Mouse (Mus musculus) limb, embryonic 13.5 days (tissue): ENCODE results near the gene Ndufa12. TPM values are rescaled to one million over a fixed set of nuclear protein-coding genes. Genes with fewer than 3 reads are reported as not detected.

Source experiments
- ATAC-seq: fragments of 200-750 bp; cut with Nextera tagmentation; 2 replicates; pipeline ENCODE4 v1.8.0; 2017; ENCODE audit warnings: low read depth, moderate number of reproducible peaks, moderate TSS enrichment; ENCODE audit not compliant: low FRiP score
- H3K27ac ChIP-seq: fragments of 300-500 bp; sonication (generic); 2 replicates; pipeline ENCODE4 v1.5.1; 2015; ENCODE audit warnings: inconsistent platforms, mild to moderate bottlenecking, moderate library complexity
- H3K27me3 ChIP-seq: fragments of 300-500 bp; sonication (generic); 2 replicates; pipeline ENCODE4 v1.6.1; 2015; ENCODE audit warnings: mild to moderate bottlenecking, inconsistent platforms
- H3K36me3 ChIP-seq: fragments of 300-500 bp; sonication (generic); 2 replicates; pipeline ENCODE4 v1.6.1; 2015; ENCODE audit warnings: inconsistent platforms, mild to moderate bottlenecking, moderate library complexity
- H3K4me1 ChIP-seq: fragments of 300-500 bp; sonication (generic); 2 replicates; pipeline ENCODE4 v1.6.1; 2015; ENCODE audit warnings: inconsistent platforms
- H3K4me2 ChIP-seq: fragments of 300-500 bp; sonication (generic); replicated peaks from 2 replicates; pipeline ENCODE4 v1.6.1; 2015; ENCODE audit warnings: inconsistent platforms, mild to moderate bottlenecking, moderate library complexity
- H3K4me3 ChIP-seq: fragments of 300-500 bp; sonication (generic); 2 replicates; pipeline ENCODE4 v1.5.1; 2015; ENCODE audit warnings: moderate library complexity, mild to moderate bottlenecking, inconsistent platforms
- H3K9ac ChIP-seq: fragments of 300-500 bp; sonication (generic); 2 replicates; pipeline ENCODE4 v1.6.1; 2015; ENCODE audit warnings: mild to moderate bottlenecking, inconsistent platforms
- H3K9me3 ChIP-seq: fragments of 300-500 bp; sonication (generic); 2 replicates; pipeline ENCODE4 v1.6.1; 2016; ENCODE audit warnings: inconsistent platforms
- WGBS: fragments of 180-500 bp; shearing (Covaris S2); methylation state at CpG from one replicate; pipeline ENCODE4 v1.1.7; 2015; 5-methylcytosine and 5-hydroxymethylcytosine counted together
- polyA plus RNA-seq: library from polyadenylated mRNA; unstranded; fragments of >200 nt; fragmentation: Nextera tagmentation; extraction: Ambion mirVana; gene quantifications from 2 replicates; pipeline ENCODE4 v1.2.1, GENCODE M21; 2015

Gene Ndufa12
- polyA plus RNA-seq, 1 experiment from 2014 or later, result 306 TPM

- H3K9me3 ChIP-seq, result peaks cover 5% of the 10 kb centered on the region; the same call in 1 of the 2 replicates
- H3K4me2 ChIP-seq, result no peak overlapping the region
- WGBS, result 81% methylated on average over 11 of the region's 11 CpGs
- H3K9ac ChIP-seq, result no peak overlapping the region
- H3K4me1 ChIP-seq, result no peaks in the 10 kb centered on the region
- peaks cover 78% of the 10 kb centered on the region for H3K36me3 ChIP-seq
- H3K4me3 ChIP-seq, result no peak overlapping the region
- ATAC-seq, result no peak
- H3K27ac ChIP-seq, result no peak overlapping the region
- H3K27me3 ChIP-seq, result no peaks in the 10 kb centered on the region
Measured at GRCm38 (mm10) chr10:94172137-94172536, 26.4 kb upstream of the Ndufa12 start.

GRCm38 (mm10) chr10:94172706-94173105 is 25.8 kb upstream of the Ndufa12 start:
- Histone ChIP-seq H3K4me1 (no peaks in the 10 kb centered on the region), H3K36me3 (peaks cover 72% of the 10 kb centered on the region), H3K9ac (no peak overlapping the region), H3K4me3 (no peak overlapping the region), H3K27me3 (no peaks in the 10 kb centered on the region), H3K27ac (no peak overlapping the region), H3K4me2 (no peak overlapping the region), H3K9me3 (peaks cover 5% of the 10 kb centered on the region; the same call in 1 of the 2 replicates)
- ATAC-seq, result no peak
- WGBS, result 81% methylated on average over 6 of the region's 6 CpGs

- H3K27ac ChIP-seq, result no peak overlapping the region
- H3K9ac ChIP-seq, result no peak overlapping the region
- ATAC-seq, result no peak
- H3K4me2 ChIP-seq, result no peak overlapping the region
- H3K4me3 ChIP-seq, result no peak overlapping the region
- WGBS, result 85% methylated on average over 7 of the region's 7 CpGs
- H3K4me1 ChIP-seq, result no peaks in the 10 kb centered on the region
- peaks cover 5% of the 10 kb centered on the region; the same call in 1 of the 2 replicates for H3K9me3 ChIP-seq
- no peaks in the 10 kb centered on the region for H3K27me3 ChIP-seq
- peaks cover 55% of the 10 kb centered on the region for H3K36me3 ChIP-seq
Measured at GRCm38 (mm10) chr10:94174652-94175051, 23.9 kb upstream of the Ndufa12 start.

- 61% methylated on average over 4 of the region's 4 CpGs for WGBS
- ATAC-seq, result no peak
- Histone ChIP-seq H3K9ac (no peak overlapping the region), H3K9me3 (no peaks in the 10 kb centered on the region), H3K4me1 (no peaks in the 10 kb centered on the region), H3K4me2 (no peak overlapping the region), H3K27ac (no peak overlapping the region), H3K4me3 (no peak overlapping the region), H3K27me3 (no peaks in the 10 kb centered on the region), H3K36me3 (peaks cover 61% of the 10 kb centered on the region)
Measured at GRCm38 (mm10) chr10:94183199-94183598, 15.3 kb upstream of the Ndufa12 start.

DNA sequence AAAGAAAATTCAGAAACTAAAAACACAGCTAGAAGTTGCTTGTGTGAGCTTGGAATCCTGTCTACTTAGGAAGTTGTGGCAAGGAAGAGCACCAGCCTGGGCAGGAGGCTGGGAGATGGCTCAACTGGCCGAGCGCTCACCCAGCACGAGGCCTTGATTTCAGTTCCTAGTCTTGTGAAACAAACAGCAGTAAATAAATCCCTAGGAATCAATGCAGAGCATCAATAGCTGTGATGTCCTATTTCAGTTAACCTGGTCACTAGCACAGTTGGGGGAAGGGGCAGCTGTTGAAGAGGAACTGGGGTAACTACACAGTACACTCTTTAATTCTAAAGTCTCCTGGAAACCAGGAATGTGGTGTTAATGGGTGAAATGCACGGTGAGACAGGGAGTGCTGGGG is 6.5 kb downstream of the Ndufa12 start:
- H3K27ac ChIP-seq, result no peak overlapping the region
- H3K4me3 ChIP-seq, result no peak overlapping the region
- 0 out of 2 replicates have a peak, but pooled peaks cover 4% of the 10 kb centered on the region for H3K4me1 ChIP-seq
- H3K36me3 ChIP-seq, result peaks cover 71% of the 10 kb centered on the region
- WGBS, result 84% methylated on average over 4 of the region's 4 CpGs
- no peak overlapping the region for H3K9ac ChIP-seq
- no peak for ATAC-seq
- H3K9me3 ChIP-seq, result no peaks in the 10 kb centered on the region
- H3K4me2 ChIP-seq, result no peak overlapping the region
- no peaks in the 10 kb centered on the region for H3K27me3 ChIP-seq

- 76% methylated on average over 6 of the region's 6 CpGs for WGBS
- peaks cover 49% of the 10 kb centered on the region for H3K36me3 ChIP-seq
- H3K9ac ChIP-seq, result no peak overlapping the region
- no peaks in the 10 kb centered on the region for H3K4me1 ChIP-seq
- H3K27ac ChIP-seq, result no peak overlapping the region
- H3K4me3 ChIP-seq, result no peak overlapping the region
- H3K9me3 ChIP-seq, result no peaks in the 10 kb centered on the region
- H3K4me2 ChIP-seq, result no peak overlapping the region
- H3K27me3 ChIP-seq, result no peaks in the 10 kb centered on the region
- ATAC-seq, result no peak
Measured at GRCm38 (mm10) chr10:94210718-94211618, 12.4 kb downstream of the Ndufa12 start.

- Histone ChIP-seq H3K36me3 (peaks cover 41% of the 10 kb centered on the region), H3K9me3 (no peaks in the 10 kb centered on the region), H3K4me1 (no peaks in the 10 kb centered on the region), H3K4me2 (no peak overlapping the region), H3K4me3 (no peak overlapping the region), H3K27ac (no peak overlapping the region), H3K9ac (no peak overlapping the region), H3K27me3 (no peaks in the 10 kb centered on the region)
- ATAC-seq, result no peak
- 28% methylated on average over 2 of the region's 2 CpGs for WGBS
Measured at GRCm38 (mm10) chr10:94211725-94212124, 13.2 kb downstream of the Ndufa12 start.

GRCm38 (mm10) chr10:94225026-94225750 is 26.7 kb downstream of the Ndufa12 start:
- Histone ChIP-seq H3K9me3 (no peaks in the 10 kb centered on the region), H3K27me3 (no peaks in the 10 kb centered on the region), H3K9ac (no peak overlapping the region), H3K36me3 (peaks cover 15% of the 10 kb centered on the region), H3K27ac (no peak overlapping the region), H3K4me3 (no peak overlapping the region), H3K4me1 (no peaks in the 10 kb centered on the region), H3K4me2 (no peak overlapping the region)
- 77% methylated on average over 6 of the region's 6 CpGs for WGBS
- ATAC-seq, result no peak

DNA sequence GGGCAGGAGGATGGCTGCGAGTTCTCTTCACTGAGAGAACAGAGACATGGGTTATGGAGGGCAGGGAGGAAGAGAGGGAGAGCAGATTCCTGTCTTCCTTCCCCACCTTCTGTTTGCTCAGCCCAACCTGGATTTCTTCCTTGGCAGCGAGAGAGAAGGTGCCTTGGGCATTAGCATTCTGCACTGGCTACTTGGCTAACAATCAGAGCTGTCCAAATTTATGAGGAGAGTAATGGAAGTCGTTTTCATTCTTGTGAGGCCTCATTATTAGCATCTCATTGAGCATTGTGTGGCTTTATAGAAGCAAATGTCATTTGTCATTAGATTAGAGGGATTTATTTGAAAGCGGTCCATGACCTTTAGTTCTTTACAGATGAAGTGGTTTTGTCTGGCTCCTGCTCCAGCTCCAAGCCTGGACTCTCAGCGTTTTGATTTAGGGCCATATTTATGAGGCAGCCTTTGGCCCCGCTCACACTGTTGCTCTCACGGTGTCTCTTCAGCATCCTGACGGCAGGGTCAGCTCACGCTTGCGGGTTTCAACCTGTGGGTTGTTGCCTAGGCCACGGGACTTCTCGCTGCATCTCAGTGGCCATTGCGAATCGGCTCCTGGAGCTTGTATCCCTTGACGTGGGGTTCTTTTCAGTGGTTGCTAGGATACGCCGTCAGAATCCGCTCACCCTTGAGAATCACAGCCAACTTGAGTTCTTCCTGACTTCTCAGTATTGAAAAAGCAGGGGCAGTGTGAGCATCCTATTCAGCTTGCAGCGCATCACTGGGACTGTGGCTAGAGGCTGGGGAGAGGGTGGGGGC is 31.9 kb downstream of the Ndufa12 start:
- no peak for ATAC-seq
- H3K27me3 ChIP-seq, result no peaks in the 10 kb centered on the region
- H3K27ac ChIP-seq, result no peak overlapping the region
- no peaks in the 10 kb centered on the region for H3K4me1 ChIP-seq
- H3K36me3 ChIP-seq, result no peaks in the 10 kb centered on the region
- no peak overlapping the region for H3K4me3 ChIP-seq
- no peak overlapping the region for H3K4me2 ChIP-seq
- 55% methylated on average over 19 of the region's 19 CpGs for WGBS
- no peaks in the 10 kb centered on the region for H3K9me3 ChIP-seq
- H3K9ac ChIP-seq, result no peak overlapping the region

- 87% methylated on average over 6 of the region's 6 CpGs for WGBS
- ATAC-seq, result no peak
- H3K4me3 ChIP-seq, result no peak overlapping the region
- no peaks in the 10 kb centered on the region for H3K9me3 ChIP-seq
- no peak overlapping the region for H3K9ac ChIP-seq
- no peak overlapping the region for H3K27ac ChIP-seq
- no peaks in the 10 kb centered on the region for H3K4me1 ChIP-seq
- no peak overlapping the region for H3K4me2 ChIP-seq
- H3K36me3 ChIP-seq, result no peaks in the 10 kb centered on the region
- no peaks in the 10 kb centered on the region for H3K27me3 ChIP-seq
Measured at GRCm38 (mm10) chr10:94231025-94231424, 32.5 kb downstream of the Ndufa12 start.

DNA sequence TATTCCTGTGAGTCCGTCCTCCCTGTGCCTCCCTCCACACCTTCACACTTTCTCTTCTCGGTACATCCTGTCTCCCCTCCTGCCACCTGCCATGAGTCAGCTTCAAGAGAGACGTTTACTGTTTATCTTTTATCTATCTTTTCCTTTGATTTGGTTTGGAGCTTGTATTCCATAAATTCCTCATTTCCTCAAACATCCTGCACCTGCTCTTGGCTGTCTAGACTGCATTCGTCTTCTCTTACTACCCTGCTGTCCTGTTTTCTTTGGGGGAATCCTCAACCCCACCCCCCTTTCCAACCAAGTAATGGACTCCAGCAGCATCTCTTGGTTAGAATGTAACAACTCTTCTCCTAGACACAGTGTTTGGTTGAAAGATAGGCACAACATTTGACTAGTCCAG is 36.7 kb downstream of the Ndufa12 start:
- Histone ChIP-seq H3K9ac (no peak overlapping the region), H3K4me3 (no peak overlapping the region), H3K27me3 (no peaks in the 10 kb centered on the region), H3K27ac (no peak overlapping the region), H3K9me3 (no peaks in the 10 kb centered on the region), H3K4me2 (no peak overlapping the region), H3K4me1 (peaks cover 9% of the 10 kb centered on the region), H3K36me3 (no peaks in the 10 kb centered on the region)
- no peak for ATAC-seq
- WGBS, result 56% methylated on average over 4 of the region's 4 CpGs

- 78% methylated on average over 2 of the region's 2 CpGs for WGBS
- no peaks in the 10 kb centered on the region for H3K9me3 ChIP-seq
- H3K4me3 ChIP-seq, result no peak overlapping the region
- H3K27me3 ChIP-seq, result no peaks in the 10 kb centered on the region
- ATAC-seq, result no peak
- no peaks in the 10 kb centered on the region for H3K36me3 ChIP-seq
- no peak overlapping the region for H3K27ac ChIP-seq
- H3K4me1 ChIP-seq, result peaks cover 9% of the 10 kb centered on the region
- H3K4me2 ChIP-seq, result no peak overlapping the region
- no peak overlapping the region for H3K9ac ChIP-seq
Measured at GRCm38 (mm10) chr10:94241346-94241745, 42.8 kb downstream of the Ndufa12 start.
